Mouse (Mus musculus): ENCODE data around the gene Tbc1d16.

Tbc1d16 gene

DNA sequence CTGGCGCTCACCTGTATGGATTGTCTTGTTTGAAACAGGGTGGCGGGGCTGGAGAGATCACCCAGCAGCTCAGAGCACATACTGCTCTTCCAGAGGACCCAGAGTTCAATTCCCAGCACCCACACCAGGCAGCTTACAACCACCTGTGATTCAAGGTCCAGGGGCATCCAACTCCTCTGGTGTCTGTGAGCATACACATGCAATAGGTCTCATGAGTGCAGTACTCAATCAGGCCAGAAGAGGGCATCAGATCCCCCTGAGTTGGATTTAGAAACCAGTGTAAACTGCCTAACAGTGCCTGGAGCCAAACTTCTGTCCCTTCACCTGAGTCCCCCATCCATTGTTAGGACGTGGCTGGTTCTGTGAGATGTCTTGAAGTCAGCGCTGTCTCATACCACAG is 7.3 kb upstream of the Tbc1d16 start:
- peak; percentile 24 to 75 for DNase-seq

DNA sequence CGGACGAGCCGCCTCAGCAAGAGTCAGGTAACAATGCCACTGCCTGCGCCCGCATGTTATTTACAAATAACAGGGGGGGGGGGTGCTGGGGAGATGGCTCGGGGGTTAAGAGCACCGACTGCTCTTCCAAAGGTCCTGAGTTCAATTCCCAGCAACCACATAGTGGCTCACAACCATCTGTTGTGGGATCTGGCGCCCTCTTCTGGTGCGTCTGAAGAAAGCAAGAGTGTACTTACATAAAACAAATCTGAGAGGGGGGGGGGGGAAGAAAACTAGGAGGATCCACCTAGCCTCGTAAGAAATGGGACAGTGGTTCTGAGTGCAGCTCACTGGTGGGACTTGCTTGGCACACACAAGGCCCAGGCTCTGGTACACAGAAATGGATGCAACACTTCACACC is 6.5 kb upstream of the Tbc1d16 start:
- no peak for DNase-seq

DNA sequence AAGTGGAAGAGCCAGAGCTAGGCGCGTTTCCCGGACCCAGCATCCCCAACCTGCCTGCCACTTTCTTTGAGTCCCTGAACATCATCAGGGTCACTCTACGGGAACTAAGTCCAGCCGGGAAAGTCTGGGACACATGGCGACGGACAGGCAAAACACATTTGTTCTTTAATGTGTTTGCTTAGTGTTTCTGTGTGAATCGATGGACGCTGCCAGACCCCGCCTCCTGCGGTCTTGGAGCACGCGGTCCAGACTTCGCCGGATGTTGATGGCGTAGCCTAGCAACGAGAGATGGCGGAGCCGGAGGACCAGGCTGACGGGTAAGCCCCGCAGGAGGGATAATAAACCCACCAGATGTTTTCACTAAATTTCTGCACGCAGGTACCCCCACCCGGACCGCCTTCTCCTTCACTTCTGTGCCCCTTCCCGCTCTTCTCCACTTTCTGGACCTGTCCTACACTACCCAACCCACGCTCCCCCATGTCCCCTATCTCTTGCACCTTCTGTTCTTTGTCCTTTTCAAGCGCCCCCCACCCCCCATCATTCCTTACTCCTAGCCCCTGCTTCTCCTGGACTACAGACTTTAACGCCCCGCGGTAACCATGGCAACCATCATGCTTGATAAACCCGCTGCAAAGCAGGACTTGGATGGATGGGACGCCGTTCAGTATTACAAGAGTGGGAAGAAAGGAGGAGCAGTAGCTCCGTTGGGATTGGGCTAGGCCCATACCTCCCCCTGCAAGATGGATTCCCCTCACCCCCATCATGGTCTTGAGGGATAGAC is 737 bp upstream of the Tbc1d16 start:
- peak; percentile 81 to 87 for DNase-seq

DNA sequence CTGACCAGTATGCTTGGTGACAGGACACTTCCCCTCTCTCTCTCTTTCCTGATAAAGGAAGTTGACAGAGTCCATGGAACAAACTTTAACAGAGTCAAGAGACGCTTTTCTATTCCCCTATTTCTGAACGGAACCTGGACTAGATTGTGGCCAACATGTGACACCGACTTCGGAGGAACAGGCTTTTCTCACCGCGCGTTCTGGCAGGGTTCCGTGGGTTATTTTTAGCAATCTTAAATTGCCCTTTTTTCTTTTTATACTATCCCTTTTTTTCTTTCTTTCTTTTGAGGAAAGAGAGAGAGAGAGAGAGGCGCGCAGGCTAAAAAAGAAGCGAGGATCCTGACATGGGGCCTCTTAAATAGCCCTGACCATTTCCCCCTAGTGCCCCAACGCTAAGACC is 708 bp downstream of the Tbc1d16 start:
- DNase-seq, result no peak

DNA sequence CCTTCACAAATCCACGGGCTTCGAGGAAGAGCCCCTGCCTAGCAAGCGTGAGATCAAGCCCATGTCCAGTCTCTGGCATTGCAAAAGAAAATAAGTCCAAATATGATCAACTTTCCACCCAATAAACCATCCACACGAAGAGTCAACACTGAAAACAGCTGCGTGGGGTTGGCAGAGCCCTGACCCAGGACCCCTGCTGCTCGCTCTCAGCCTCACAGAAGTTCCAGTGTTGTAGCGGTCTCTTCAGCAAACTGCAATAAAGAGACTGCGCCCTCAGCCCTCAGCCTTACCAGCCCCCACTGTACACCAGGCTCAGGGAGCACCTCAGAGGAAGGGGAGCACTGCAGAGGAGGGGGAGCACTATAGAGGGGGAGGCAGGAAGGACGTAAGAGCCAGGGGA is 2.7 kb downstream of the Tbc1d16 start:
- DNase-seq, result no peak

DNA sequence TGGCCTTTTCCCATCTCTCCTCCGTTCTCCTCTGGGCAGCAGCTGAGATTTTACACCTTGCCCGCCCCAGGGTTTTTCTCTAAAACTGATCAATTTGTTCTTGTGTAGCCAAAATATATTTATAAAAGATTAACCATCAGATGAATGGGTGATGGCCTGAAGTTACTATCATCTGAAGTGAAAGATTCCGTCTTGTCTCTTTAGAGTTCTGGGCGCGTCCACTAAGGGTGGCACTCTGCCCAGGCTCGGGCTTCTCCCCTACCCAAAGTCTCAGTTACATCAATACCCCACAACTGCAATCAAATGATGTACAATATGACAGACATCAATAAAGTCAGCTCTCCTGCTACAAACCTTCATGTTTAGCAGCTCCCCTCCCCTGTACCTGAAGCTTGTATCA is 3.4 kb downstream of the Tbc1d16 start:
- no peak for DNase-seq

DNA sequence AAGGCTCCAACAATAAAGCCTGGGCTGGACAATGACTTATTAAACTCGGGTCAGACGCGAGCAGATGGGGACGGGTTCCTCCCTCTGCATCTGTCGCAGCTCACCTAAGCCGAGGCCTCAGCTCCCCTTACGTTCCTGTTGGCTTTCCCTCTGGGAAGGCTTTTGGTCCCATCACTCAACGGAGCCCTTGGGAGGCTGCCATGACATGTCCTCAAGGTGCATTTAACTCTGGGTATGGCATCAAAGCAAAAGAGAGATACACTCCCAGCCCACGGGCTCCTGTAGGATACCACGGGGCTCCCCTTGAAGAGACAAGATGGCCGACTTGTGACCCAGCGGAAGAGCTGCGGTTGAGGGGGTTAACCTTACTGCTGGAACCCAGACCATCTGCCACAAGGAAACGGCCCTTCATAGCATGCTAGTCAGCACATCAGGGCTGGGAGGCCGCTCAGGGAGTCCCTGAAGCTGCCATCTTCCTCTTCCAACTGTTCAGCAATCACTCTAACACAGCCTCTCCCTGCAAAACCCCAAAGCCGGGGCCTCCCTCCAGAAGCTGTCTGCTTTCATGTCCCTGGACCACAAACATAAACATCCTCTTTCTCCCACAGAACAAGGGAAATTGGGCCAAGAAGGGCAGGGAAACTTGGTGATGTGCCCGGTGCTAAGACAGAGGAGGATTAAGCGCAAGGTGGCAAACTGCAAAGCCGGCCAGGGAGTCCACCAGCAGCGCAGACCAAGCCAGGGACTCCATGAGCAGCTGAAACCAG is 5.0 kb downstream of the Tbc1d16 start:
- DNase-seq, result peak; percentile 78 to 87

DNA sequence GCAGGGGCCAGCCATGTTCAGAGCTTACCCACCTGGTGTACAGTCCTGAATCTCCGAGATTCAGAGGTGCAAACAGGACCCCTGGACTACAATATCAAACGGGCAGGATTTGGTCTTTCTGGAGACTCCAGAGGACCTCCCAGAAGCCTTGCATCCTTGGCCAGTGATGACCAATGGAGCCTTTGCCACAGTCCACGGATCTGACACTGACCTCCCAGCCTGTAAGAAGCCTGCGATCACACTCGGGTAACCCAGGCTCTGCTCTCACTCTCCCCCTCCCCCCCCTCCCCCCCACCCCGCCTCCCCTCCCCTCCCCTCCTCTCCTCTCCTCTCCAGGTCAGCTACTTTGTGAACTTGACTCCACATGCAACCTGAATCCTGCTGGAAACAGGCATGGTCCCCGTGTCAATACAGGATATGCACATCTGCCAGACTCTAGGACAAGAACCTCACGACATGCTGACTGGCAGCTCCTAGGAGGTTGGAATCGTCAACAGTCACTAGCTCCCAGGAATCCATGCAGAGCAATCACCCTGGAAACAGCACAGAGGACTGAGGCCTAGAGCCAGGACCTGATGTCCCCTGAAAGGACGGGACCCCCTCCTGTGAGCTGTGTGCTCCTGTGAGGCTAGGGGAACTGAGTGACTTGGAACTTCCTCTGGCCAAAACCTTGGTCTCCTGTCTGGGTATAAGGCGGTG is 6.3 kb downstream of the Tbc1d16 start:
- no peak for DNase-seq

DNA sequence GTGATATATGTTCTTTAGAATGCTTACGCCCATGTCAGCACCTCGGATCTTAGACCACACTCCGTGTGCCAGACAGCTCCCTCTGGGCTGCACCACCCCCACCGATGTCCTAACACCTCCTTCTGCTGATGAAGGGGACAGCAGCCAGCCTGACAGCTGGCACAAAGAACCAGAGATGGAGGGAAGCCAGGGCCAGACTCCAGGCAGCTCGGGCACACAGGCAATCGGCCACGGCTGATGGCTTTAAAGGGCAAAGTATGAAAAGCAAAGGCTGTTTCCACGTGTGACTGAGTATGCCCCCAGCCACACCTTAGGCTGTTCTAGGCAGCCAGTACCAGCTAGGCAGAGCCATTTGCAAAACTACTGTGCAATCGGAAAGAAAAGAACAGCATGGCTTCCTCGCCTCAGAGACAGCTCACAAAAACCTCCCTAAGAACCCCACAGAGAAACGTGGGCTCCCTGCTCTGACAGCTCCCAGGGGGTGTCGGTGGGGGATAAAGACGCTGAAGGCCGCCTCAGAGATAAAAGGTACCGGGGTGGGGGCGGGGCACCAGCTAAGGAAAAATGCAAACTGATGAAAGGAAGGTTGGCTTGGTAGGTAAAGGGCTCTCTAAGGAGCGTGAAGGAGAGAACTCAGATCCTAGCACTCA is 8.4 kb downstream of the Tbc1d16 start:
- DNase-seq, result peak; percentile 49 to 67

DNA sequence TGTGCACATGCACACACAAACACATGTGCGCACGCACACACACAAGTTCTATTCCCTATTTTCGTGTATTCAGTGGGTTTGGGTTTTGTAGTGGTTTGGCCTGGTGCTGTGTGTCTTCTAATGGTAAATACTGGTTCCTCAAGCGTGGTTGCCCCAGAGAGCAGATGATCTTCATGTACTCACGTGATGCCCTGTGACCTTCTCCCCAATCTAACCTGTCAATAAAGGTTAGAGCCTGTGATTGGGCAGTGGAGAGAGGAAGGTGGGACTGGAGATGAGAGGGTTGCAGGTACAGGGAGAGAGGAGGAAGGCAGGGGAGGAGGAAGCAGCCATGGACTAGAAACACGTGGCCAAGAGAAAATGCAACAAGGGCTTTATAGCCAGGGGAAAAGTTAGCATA is 10.4 kb downstream of the Tbc1d16 start:
- DNase-seq, result no peak

DNA sequence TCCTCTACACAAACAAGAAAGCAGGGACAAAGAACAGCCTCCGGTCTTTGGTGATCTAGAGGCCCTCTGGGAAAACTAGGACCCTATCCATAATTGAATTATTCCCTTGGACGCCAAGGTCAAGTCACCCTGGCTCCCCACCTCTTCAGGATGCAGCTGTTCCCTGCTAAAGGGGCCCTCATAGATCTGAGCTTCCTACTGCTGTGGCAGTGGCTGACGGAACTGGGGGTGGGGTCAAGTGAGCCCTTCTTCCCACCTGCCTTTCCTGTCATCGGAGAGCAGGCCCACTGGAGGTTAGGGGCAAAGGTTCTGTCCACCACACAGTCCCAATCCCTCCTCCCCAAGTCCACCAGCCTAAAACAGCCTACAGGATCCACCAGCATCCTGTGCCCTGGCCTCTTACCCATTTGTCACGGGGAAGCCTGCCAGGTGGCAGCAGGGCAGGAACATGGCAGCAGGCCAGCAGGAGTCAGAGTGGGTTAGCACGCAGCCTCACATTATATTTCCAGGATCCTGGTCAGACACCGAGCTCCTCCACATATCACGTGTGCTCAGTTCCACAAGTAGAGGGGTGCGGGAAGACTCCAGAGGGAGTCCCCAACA is 12.3 kb downstream of the Tbc1d16 start:
- DNase-seq, result peak; percentile 70 to 74

DNA sequence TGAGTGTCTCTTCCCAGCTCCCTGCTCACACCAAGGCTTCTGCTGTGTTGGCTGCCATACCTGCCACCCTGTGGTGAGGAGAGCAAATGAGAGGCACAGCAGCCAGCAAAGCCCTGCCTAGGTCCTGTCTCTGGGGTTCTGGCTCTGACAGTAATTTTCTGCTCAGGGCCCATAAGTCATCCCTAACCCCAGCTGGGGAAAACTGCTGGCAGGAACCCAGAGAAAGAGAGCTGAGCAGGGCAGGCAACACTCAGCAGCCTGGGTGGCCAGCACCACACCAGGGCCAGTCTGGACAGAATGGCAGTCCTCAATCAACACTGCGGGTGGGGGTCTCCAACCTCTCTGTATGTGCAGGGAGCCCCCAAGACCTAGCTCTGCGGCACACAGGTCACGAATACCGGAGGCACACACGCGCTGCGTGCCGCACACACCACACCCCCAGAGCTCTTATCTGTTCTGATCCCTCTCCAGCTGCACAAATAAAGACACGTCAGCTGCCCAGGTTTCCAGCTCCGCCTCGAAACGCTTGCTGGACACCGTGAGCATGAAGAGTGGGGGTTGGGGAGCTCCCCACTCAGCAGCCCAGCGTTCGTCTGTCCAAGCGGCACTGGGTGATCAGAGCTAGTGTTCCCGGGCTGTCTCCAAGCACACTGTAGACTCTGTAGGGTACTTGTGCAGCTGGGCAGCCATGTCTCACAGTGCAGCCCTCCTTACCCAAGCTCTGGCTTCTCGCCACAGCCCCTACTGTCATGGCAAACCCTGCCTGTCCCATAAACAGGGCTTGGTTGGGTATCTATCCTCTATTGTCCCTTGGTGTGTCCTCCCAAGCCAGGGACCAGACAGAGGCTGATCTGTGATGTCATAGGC is 13.0 kb downstream of the Tbc1d16 start:
- peak; percentile 69 to 83 for DNase-seq

DNA sequence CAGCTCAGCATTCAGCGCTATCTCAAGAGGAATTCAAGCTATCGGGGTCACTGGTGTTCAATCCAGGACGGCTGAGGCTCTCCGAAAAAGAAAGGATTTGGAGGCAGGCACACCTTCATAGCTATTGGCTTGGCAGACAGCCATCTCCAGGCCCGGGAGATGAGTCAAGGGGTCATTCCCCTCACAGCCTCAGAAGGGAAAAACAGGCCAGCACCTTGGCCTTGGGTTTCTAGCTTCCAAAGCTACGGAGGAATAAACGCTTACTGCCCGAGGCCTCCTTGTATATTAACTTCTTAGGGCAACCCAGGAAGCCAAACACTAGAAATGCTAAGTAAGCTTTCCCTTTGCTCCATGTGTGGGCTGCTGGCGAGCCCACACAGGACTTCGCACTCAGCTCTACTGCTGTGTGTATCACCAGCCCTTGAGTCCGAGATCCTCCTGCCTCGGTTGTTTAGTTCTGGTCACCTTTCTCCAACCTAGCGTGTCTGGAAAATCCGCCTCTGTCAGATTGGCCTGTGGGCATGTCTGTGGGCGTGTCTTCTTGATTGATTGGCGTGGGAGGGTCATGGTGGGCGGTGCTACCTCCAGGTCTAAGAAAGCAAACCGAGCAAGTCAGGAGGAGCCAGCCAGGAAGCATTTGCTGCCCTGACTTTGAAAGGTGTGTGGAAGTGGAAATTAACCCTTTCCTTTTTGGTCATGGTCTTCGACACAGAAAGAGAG is 15.0 kb downstream of the Tbc1d16 start:
- DNase-seq, result no peak

DNA sequence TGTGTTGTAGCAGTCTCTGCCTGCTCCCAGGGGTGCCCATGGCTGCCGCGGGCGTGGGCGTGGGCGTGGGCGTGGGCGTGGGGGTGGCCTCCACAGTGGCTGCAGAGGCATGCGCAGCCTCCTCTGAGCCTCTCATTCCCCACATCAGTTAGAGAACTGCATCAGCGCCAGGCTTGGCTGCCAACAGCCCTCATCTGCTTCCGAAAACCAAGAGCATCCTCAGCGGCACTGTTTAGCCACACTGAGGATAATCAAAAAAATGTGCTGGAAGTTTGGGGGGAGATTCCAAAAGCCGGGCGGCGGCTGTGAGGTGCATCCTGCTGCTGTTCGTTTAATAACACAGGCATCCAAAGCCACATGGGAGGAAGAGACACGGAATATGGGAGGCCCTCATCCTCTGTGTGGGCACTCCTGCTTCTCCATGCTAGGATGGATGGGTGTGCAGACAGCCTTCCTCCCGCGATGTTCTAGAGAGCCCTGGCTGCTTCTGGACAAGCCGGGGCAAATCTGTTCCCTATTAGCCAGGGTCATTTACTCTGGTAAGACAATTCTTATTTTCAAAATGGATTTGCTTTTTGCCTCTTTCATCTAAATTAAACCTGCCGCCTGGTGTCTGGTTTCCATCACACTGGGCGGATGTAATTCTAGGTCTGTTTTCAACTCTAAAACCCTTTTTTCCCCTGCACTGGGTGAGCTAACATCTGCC is 16.5 kb downstream of the Tbc1d16 start:
- no peak for DNase-seq

DNA sequence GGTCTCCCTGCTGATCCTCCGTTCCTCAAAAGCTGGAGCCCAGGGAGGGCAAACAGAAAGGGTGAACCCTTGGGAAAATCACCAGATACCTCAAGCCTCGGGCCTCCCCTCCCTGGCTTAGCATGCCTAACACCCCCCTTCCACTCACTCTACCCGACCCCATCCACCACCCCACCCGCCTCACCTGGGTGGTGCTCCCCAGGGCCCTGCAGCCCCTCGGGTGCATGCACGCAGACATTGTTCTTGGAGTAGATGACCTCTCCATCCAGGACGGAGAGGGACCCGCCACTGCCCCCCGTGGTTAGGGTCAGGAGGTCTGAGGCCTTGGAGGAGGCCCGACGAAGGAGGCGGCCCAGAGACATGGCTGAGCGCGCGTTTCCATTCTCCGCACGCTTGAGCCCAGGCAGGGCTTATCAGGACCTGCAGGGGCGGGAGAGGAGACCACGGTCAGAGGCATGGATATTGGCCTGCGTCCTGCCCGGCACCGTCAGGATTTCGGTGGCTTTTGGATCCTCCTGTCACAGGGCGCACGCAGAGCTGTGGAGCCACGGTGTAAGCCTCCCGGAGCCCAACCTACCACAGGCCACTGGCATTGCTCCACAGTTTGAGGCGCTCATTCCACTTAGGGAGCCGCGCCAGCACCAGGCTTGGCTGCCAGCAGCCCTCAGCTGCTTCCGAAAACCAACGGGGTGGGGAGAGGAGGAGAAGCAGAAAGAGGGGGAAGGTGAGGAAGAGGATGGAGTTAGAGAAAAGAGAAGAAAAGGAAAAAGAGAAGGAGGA is 17.8 kb downstream of the Tbc1d16 start:
- DNase-seq, result peak; percentile 69 to 86

DNA sequence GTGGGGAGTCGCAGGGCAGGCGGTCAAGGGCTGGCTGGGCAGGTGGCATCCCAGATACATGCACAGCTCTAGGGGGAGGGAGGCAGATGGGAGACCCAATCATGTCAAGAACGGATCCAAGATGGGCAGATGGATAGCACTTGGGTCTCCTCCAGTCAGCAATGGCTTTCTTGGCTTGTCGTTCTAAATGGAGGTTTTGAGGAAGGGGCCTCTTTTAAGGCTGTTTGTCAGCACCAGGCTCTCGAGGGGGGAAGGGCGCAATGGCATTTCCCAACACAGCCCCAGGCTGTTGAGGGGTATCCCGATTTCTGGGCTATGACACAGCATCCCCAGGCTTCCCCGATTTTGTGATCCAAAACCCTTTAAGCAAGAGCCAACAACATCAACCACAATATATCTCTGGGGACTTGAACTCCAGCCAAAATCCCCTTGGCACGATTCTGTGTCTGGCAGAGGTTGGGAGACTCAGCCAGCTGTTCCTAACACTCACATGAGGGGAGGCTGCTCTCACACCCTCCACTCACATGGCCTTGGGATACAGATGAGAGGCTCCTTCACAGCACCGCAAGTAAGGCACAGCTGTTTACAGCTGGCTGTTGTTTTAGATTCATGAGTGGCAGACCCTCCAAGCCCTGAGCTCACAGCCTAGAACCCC is 18.8 kb downstream of the Tbc1d16 start:
- peak; percentile 79 to 89 for DNase-seq

DNA sequence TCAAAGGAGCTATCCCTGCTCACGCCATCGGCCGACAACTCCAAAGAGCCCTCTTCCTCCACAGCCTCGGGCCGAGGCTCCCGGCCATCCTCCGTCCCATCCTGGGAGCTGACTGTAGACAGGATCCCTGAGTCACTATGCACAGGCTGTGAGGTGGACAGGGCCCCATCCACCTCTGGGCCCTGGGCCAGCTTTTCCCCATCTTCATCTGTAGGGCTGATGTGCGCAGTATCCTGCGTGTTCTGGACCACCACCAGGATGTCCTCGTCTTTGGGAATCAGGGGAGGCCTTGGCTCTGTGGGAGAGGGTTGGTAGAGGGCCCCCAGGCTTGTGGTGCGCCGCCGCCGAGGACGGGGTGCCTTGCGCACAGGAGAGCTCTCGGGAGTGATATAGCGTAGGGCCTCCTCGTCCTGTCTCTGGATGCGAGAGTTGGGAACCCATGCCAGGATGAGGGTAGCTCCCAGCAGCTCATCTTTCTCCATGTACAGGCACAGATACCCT is 19.4 kb downstream of the Tbc1d16 start:
- DNase-seq, result no peak

DNA sequence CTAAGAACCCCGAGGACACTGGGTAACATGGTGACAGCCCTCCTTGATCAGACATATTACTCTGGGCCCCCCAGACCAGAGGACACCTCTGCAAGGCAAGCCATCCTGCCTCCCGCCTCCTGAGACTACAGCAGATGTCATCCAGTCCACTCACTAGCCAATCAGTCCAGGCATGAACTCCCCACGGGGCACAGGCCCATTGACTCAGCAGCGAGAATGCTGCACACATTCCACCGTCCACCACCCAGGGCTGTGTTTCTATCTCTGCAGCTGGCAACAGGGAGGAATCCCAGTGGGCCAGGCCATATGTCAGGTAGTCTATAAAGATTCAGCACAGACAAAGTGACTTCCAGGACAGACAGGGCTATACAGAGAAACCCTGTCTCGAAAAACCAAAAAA is 20.3 kb downstream of the Tbc1d16 start:
- DNase-seq, result no peak

DNA sequence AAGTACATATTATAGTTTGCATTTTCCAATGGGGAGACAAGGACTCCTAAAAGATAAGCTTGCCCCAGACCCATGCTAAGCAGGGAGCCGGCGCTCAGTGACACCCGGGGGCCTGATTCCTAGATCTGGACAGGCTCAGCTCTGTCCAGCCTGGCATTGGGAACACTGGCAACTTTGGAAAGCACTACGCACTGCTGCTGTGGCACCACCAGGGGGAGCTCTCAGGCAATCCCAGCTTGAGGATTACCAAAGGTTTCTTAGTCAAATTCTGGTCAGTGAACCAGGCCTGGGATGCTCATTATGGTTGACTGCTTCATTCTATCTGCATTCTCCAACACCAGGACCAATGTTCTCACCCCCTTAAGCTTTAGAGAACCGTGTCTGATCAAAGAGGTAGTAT is 21.7 kb downstream of the Tbc1d16 start:
- peak; percentile 71 to 84 for DNase-seq

Data from lung, postnatal 4 days (tissue).